Mouse (Mus musculus) limb, embryonic 11.5 days (tissue): ENCODE measurements around the gene Lair1. TPM values are rescaled to one million over a fixed set of nuclear protein-coding genes. Genes with fewer than 3 reads are reported as not detected.

ENCODE experiments used
- ATAC-seq: fragments of 200-750 bp; cut with Nextera tagmentation; 2 replicates; pipeline ENCODE4 v1.8.0; 2017; ENCODE audit warnings: low read depth; ENCODE audit not compliant: insufficient number of reproducible peaks, low FRiP score, low TSS enrichment
- DNase-seq: peaks from one replicate; pipeline ENCODE4 v3.0.0-alpha.2; 2015; ENCODE audit warnings: low spot score
- H3K27ac ChIP-seq: fragments of 300-500 bp; sonication (generic); replicated peaks from 2 replicates; pipeline ENCODE4 v1.5.1; 2014; ENCODE audit warnings: low read depth, mild to moderate bottlenecking, low read length
- H3K27me3 ChIP-seq: fragments of 300-500 bp; sonication (generic); 2 replicates; pipeline ENCODE4 v1.6.1; 2014; ENCODE audit warnings: mild to moderate bottlenecking, low read length, mixed read lengths; ENCODE audit not compliant: control insufficient read depth, insufficient read depth
- H3K36me3 ChIP-seq: fragments of 300-500 bp; sonication (generic); 2 replicates; pipeline ENCODE4 v1.6.1; 2014; ENCODE audit warnings: mild to moderate bottlenecking, low read length, moderate library complexity, mixed read lengths; ENCODE audit not compliant: control insufficient read depth, insufficient read depth
- H3K4me1 ChIP-seq: fragments of 300-500 bp; sonication (generic); 2 replicates; pipeline ENCODE4 v1.6.1; 2014; ENCODE audit warnings: low read length, mixed read lengths; ENCODE audit not compliant: control insufficient read depth, insufficient read depth
- H3K4me2 ChIP-seq: fragments of 300-500 bp; sonication (generic); 2 replicates; pipeline ENCODE4 v1.6.1; 2014; ENCODE audit warnings: low read depth, mild to moderate bottlenecking, moderate library complexity; ENCODE audit not compliant: severe bottlenecking
- H3K4me3 ChIP-seq: fragments of 300-500 bp; sonication (generic); 2 replicates; pipeline ENCODE4 v1.5.1; 2014; ENCODE audit warnings: low read depth, low read length
- H3K9ac ChIP-seq: fragments of 300-500 bp; sonication (generic); 2 replicates; pipeline ENCODE4 v1.6.1; 2014; ENCODE audit warnings: mild to moderate bottlenecking, low read length
- H3K9me3 ChIP-seq: fragments of 300-500 bp; sonication (generic); 2 replicates; pipeline ENCODE4 v1.6.1; 2016; ENCODE audit warnings: low read length; ENCODE audit not compliant: control insufficient read depth
- WGBS: fragments of 180-500 bp; shearing (Covaris S2); extraction: QIAGEN DNeasy Blood & Tissue Kit; methylation state at CpG from one replicate; pipeline ENCODE4 v1.1.7; 2014; 5-methylcytosine and 5-hydroxymethylcytosine counted together
- polyA plus RNA-seq: library from polyadenylated mRNA; unstranded; fragments of >200 nt; fragmentation: Nextera tagmentation; extraction: Ambion mirVana; gene quantifications from 2 replicates; pipeline ENCODE4 v1.2.1, GENCODE M21; 2014

The Lair1 gene
- polyA plus RNA-seq, result 0.18 and 0.55 TPM in 2 replicates

DNA sequence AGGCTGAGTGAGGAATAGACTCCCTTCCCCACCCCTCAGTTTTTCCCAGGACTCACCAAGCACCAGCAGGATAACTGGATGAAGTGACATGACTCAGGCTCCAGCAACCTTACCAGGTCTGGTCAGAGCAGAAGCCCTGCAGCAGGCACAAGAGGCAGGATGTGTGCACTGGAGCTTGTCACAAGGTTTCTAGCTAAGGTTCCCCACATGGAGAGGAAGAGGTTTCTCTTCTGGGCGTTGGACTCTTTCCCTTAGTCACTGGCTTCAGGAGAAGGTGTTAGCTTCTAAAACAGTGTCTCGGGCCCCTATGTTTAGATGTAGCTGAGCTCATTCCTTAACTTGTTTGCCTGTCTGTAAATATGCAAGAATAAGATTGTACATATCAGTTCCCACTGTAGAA lies at the start of gene Lair1:
Lair1 (minus strand) TSS at position 192 of the 400 bp plus-strand sequence.
- Histone ChIP-seq H3K4me2 (no peak within 1 kb of the TSS), H3K9ac (no peak within 1 kb of the TSS), H3K4me1 (no peaks in the 10 kb centered on the region), H3K27ac (no peak within 1 kb of the TSS), H3K4me3 (no peak within 1 kb of the TSS), H3K27me3 (no peaks in the 10 kb centered on the region), H3K36me3 (no peaks in the 10 kb centered on the region), H3K9me3 (no peaks in the 10 kb centered on the region)
- 74% methylated on average over 2 of the region's 2 CpGs for WGBS
- DNase-seq (no peak), ATAC-seq (no peak)

GRCm38 (mm10) chr7:4111766-4112165 lies 48.8 kb upstream of the Lair1 start:
- H3K36me3 ChIP-seq, result no peaks in the 10 kb centered on the region
- no peak overlapping the region for H3K27ac ChIP-seq
- no peaks in the 10 kb centered on the region for H3K4me1 ChIP-seq
- H3K9me3 ChIP-seq, result no peaks in the 10 kb centered on the region
- H3K9ac ChIP-seq, result no peak overlapping the region
- H3K4me2 ChIP-seq, result no peak overlapping the region
- DNase-seq (no peak), ATAC-seq (no peak)
- no peak overlapping the region for H3K4me3 ChIP-seq
- H3K27me3 ChIP-seq, result no peaks in the 10 kb centered on the region
- 73% methylated on average over 3 of the region's 3 CpGs for WGBS

GRCm38 (mm10) chr7:4103411-4103810 lies 40.4 kb upstream of the Lair1 start:
- H3K27ac ChIP-seq, result no peak overlapping the region
- DNase-seq, result peak; percentile 32
- no peak overlapping the region for H3K4me2 ChIP-seq
- no peaks in the 10 kb centered on the region for H3K4me1 ChIP-seq
- H3K9me3 ChIP-seq, result no peaks in the 10 kb centered on the region
- H3K4me3 ChIP-seq, result no peak overlapping the region
- H3K36me3 ChIP-seq, result no peaks in the 10 kb centered on the region
- H3K27me3 ChIP-seq, result no peaks in the 10 kb centered on the region
- no peak for ATAC-seq
- 25% methylated on average over 4 of the region's 4 CpGs for WGBS
- no peak overlapping the region for H3K9ac ChIP-seq

GRCm38 (mm10) chr7:4101144-4101543 lies 38.1 kb upstream of the Lair1 start:
- no peak overlapping the region for H3K27ac ChIP-seq
- no peak overlapping the region for H3K4me2 ChIP-seq
- H3K9ac ChIP-seq, result no peak overlapping the region
- H3K36me3 ChIP-seq, result no peaks in the 10 kb centered on the region
- no peak overlapping the region for H3K4me3 ChIP-seq
- H3K27me3 ChIP-seq, result no peaks in the 10 kb centered on the region
- ATAC-seq, result no peak
- no peak for DNase-seq
- no peaks in the 10 kb centered on the region for H3K4me1 ChIP-seq
- 82% methylated on average over 5 of the region's 5 CpGs for WGBS
- H3K9me3 ChIP-seq, result no peaks in the 10 kb centered on the region

GRCm38 (mm10) chr7:4098832-4099231 lies 35.8 kb upstream of the Lair1 start:
- Histone ChIP-seq H3K27ac (no peak overlapping the region), H3K4me3 (no peak overlapping the region), H3K36me3 (no peaks in the 10 kb centered on the region), H3K27me3 (no peaks in the 10 kb centered on the region), H3K9ac (no peak overlapping the region), H3K4me1 (no peaks in the 10 kb centered on the region), H3K9me3 (no peaks in the 10 kb centered on the region), H3K4me2 (no peak overlapping the region)
- ATAC-seq, result no peak
- WGBS, result 80% methylated on average over 2 of the region's 2 CpGs
- DNase-seq, result no peak

GRCm38 (mm10) chr7:4098301-4098700 lies 35.3 kb upstream of the Lair1 start:
- Histone ChIP-seq H3K27me3 (no peaks in the 10 kb centered on the region), H3K36me3 (no peaks in the 10 kb centered on the region), H3K4me3 (no peak overlapping the region), H3K27ac (no peak overlapping the region), H3K4me2 (no peak overlapping the region), H3K9me3 (no peaks in the 10 kb centered on the region), H3K4me1 (no peaks in the 10 kb centered on the region), H3K9ac (no peak overlapping the region)
- 74% methylated on average over 2 of the region's 2 CpGs for WGBS
- DNase-seq, result no peak
- no peak for ATAC-seq

- Histone ChIP-seq H3K36me3 (no peaks in the 10 kb centered on the region), H3K27ac (no peak overlapping the region), H3K4me2 (no peak overlapping the region), H3K4me3 (no peak overlapping the region), H3K4me1 (no peaks in the 10 kb centered on the region), H3K27me3 (no peaks in the 10 kb centered on the region), H3K9me3 (no peaks in the 10 kb centered on the region), H3K9ac (no peak overlapping the region)
- ATAC-seq (no peak), DNase-seq (no peak)
- WGBS, result 61% methylated on average over 8 of the region's 8 CpGs
Measured at GRCm38 (mm10) chr7:4091170-4091569, 28.2 kb upstream of the Lair1 start.

GRCm38 (mm10) chr7:4088679-4089078 lies 25.7 kb upstream of the Lair1 start:
- H3K36me3 ChIP-seq, result no peaks in the 10 kb centered on the region
- H3K4me2 ChIP-seq, result no peak overlapping the region
- H3K9ac ChIP-seq, result no peak overlapping the region
- WGBS, result 77% methylated on average over 2 of the region's 2 CpGs
- H3K27ac ChIP-seq, result no peak overlapping the region
- no peaks in the 10 kb centered on the region for H3K4me1 ChIP-seq
- no peaks in the 10 kb centered on the region for H3K9me3 ChIP-seq
- ATAC-seq (no peak), DNase-seq (no peak)
- no peak overlapping the region for H3K4me3 ChIP-seq
- H3K27me3 ChIP-seq, result no peaks in the 10 kb centered on the region

DNA sequence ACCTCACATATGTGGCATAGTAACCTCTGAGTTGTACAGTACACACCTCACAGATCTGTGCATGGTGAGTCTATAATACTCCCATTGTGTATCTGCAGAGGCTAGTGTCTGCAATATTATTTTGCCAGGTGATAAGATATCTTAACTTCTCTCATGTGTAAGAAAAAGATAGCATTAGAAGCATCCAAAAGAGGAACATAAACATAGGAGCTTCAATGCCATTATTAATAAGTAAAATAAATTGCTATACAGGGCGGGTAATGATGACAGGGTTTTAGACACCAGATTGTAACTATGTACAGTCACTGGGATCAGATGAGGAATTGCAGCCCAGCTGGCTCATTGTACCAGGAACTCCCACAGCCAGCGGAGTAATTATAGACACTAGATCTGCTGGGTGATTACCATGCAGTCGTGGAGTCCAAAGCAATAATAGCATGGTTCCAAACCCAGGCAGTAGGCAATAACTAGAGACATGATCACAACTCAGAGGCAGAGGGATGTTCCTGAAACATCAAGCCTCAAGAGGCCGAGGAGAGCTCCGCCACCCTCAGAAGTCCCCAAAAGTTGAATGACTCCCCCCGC lies 25.0 kb upstream of the Lair1 start:
- Histone ChIP-seq H3K9ac (no peak overlapping the region), H3K27me3 (no peaks in the 10 kb centered on the region), H3K36me3 (no peaks in the 10 kb centered on the region), H3K27ac (no peak overlapping the region), H3K4me3 (no peak overlapping the region), H3K4me1 (no peaks in the 10 kb centered on the region), H3K9me3 (no peaks in the 10 kb centered on the region), H3K4me2 (no peak overlapping the region)
- DNase-seq (no peak), ATAC-seq (no peak)
- 90% methylated on average over 6 of the region's 6 CpGs for WGBS
